Mouse (Mus musculus): Measurements from ENCODE around the gene Gm44973. TPM values are rescaled to one million over a fixed set of nuclear protein-coding genes. Genes with fewer than 3 reads are reported as not detected.

Gm44973 gene
- polyA plus RNA-seq (2015; fragmentation: Nextera tagmentation; extraction: Ambion mirVana) = 1.4 and 1.8 TPM in 2 replicates

- ATAC-seq (ENCODE audit: low FRiP score) = peak; percentile 78
- H3K4me2 ChIP-seq = peak within 1 kb of the TSS; percentile 61
- H3K9me3 ChIP-seq = no peaks in the 10 kb centered on the region
- H3K4me3 ChIP-seq = peak within 1 kb of the TSS; percentile 71
- no peaks in the 10 kb centered on the region for H3K27me3 ChIP-seq
- H3K27ac ChIP-seq = peak within 1 kb of the TSS; percentile 99
- H3K9ac ChIP-seq = peak within 1 kb of the TSS; percentile 80
- under 1% methylated on average over 54 of the region's 76 CpGs for WGBS
- H3K36me3 ChIP-seq = peaks cover 31% of the 10 kb centered on the region
- H3K4me1 ChIP-seq (replicated peaks) = peaks cover 15% of the 10 kb centered on the region
Measured at GRCm38 (mm10) chr7:5015118-5016001, at the start of gene Gm44973. Gm44973 (plus strand) TSS chr7:5015496.

- no peak for ATAC-seq (ENCODE audit: low FRiP score)
- Histone ChIP-seq H3K9ac (no peak within 1 kb of the TSS), H3K27ac (no peak within 1 kb of the TSS), H3K27me3 (0 out of 2 replicates have a peak, but pooled peaks cover 4% of the 10 kb centered on the region), H3K36me3 (no peaks in the 10 kb centered on the region), H3K9me3 (no peaks in the 10 kb centered on the region), H3K4me1 (replicated peaks) (no peaks in the 10 kb centered on the region), H3K4me3 (no peak within 1 kb of the TSS), H3K4me2 (no peak within 1 kb of the TSS)
- WGBS = 47% methylated on average over 6 of the region's 6 CpGs
Measured at GRCm38 (mm10) chr7:4971068-4971467, 44.2 kb upstream of the Gm44973 start, which contains the start of gene Sbk3. Sbk3 (minus strand) TSS chr7:4971168.

GRCm38 (mm10) chr7:4971710-4972109 is 43.6 kb upstream of the Gm44973 start:
- H3K4me1 ChIP-seq (replicated peaks) = no peaks in the 10 kb centered on the region
- H3K27me3 ChIP-seq = no peaks in the 10 kb centered on the region
- 29% methylated on average over 7 of the region's 7 CpGs for WGBS
- H3K4me2 ChIP-seq = no peak overlapping the region
- no peak overlapping the region for H3K9ac ChIP-seq
- ATAC-seq (ENCODE audit: low FRiP score) = no peak
- no peak overlapping the region for H3K4me3 ChIP-seq
- no peak overlapping the region for H3K27ac ChIP-seq
- H3K36me3 ChIP-seq = no peaks in the 10 kb centered on the region
- H3K9me3 ChIP-seq = no peaks in the 10 kb centered on the region

- Histone ChIP-seq H3K9me3 (no peaks in the 10 kb centered on the region), H3K4me3 (no peak overlapping the region), H3K27me3 (no peaks in the 10 kb centered on the region), H3K9ac (no peak overlapping the region), H3K4me2 (no peak overlapping the region), H3K4me1 (replicated peaks) (no peaks in the 10 kb centered on the region), H3K27ac (no peak overlapping the region), H3K36me3 (no peaks in the 10 kb centered on the region)
- ATAC-seq (ENCODE audit: low FRiP score) = no peak
- WGBS = 83% methylated on average over 18 of the region's 18 CpGs
Measured at GRCm38 (mm10) chr7:4972321-4973047, 42.8 kb upstream of the Gm44973 start.

GRCm38 (mm10) chr7:4975455-4975854 is 39.8 kb upstream of the Gm44973 start:
- no peaks in the 10 kb centered on the region for H3K36me3 ChIP-seq
- no peaks in the 10 kb centered on the region for H3K9me3 ChIP-seq
- WGBS = 72% methylated on average over 4 of the region's 4 CpGs
- ATAC-seq (ENCODE audit: low FRiP score) = no peak
- no peak overlapping the region for H3K27ac ChIP-seq
- H3K4me1 ChIP-seq (replicated peaks) = no peaks in the 10 kb centered on the region
- no peaks in the 10 kb centered on the region for H3K27me3 ChIP-seq
- no peak overlapping the region for H3K4me3 ChIP-seq
- 0 out of 2 replicates have a peak overlapping the region, but pooled peaks have one; percentile 2 for H3K9ac ChIP-seq
- H3K4me2 ChIP-seq = no peak overlapping the region

GRCm38 (mm10) chr7:4976832-4977231 is 38.5 kb upstream of the Gm44973 start:
- no peaks in the 10 kb centered on the region for H3K4me1 ChIP-seq (replicated peaks)
- WGBS = 94% methylated on average over 7 of the region's 7 CpGs
- H3K4me2 ChIP-seq = no peak overlapping the region
- H3K9me3 ChIP-seq = no peaks in the 10 kb centered on the region
- no peak overlapping the region for H3K4me3 ChIP-seq
- no peaks in the 10 kb centered on the region for H3K36me3 ChIP-seq
- no peak overlapping the region for H3K9ac ChIP-seq
- H3K27me3 ChIP-seq = no peaks in the 10 kb centered on the region
- no peak overlapping the region for H3K27ac ChIP-seq
- no peak for ATAC-seq (ENCODE audit: low FRiP score)

GRCm38 (mm10) chr7:4988250-4988649 is 27.0 kb upstream of the Gm44973 start:
- no peak overlapping the region for H3K4me3 ChIP-seq
- no peak for ATAC-seq (ENCODE audit: low FRiP score)
- H3K4me2 ChIP-seq = no peak overlapping the region
- no peak overlapping the region for H3K27ac ChIP-seq
- H3K9me3 ChIP-seq = peaks cover 7% of the 10 kb centered on the region
- H3K4me1 ChIP-seq (replicated peaks) = peaks cover 6% of the 10 kb centered on the region
- H3K36me3 ChIP-seq = peaks cover 28% of the 10 kb centered on the region
- 70% methylated on average over 2 of the region's 2 CpGs for WGBS
- H3K9ac ChIP-seq = no peak overlapping the region
- H3K27me3 ChIP-seq = peaks cover 15% of the 10 kb centered on the region

GRCm38 (mm10) chr7:4993347-4993998 is 21.8 kb upstream of the Gm44973 start:
- 30% methylated on average over 54 of the region's 55 CpGs for WGBS
- H3K4me3 ChIP-seq = peak overlapping the region; percentile 82
- H3K27ac ChIP-seq = no peak overlapping the region
- H3K27me3 ChIP-seq = peaks cover 16% of the 10 kb centered on the region
- peaks cover 7% of the 10 kb centered on the region for H3K9me3 ChIP-seq
- H3K36me3 ChIP-seq = peaks cover 38% of the 10 kb centered on the region
- ATAC-seq (ENCODE audit: low FRiP score) = no peak
- H3K4me2 ChIP-seq = peak overlapping the region; percentile 95
- peaks cover 37% of the 10 kb centered on the region for H3K4me1 ChIP-seq (replicated peaks)
- peak overlapping the region; percentile 93 for H3K9ac ChIP-seq

- H3K36me3 ChIP-seq = peaks cover 38% of the 10 kb centered on the region
- H3K4me1 ChIP-seq (replicated peaks) = peaks cover 37% of the 10 kb centered on the region
- H3K9me3 ChIP-seq = peaks cover 7% of the 10 kb centered on the region
- peak overlapping the region; percentile 82 for H3K4me3 ChIP-seq
- WGBS = 47% methylated on average over 59 of the region's 59 CpGs
- peaks cover 16% of the 10 kb centered on the region for H3K27me3 ChIP-seq
- no peak overlapping the region for H3K27ac ChIP-seq
- no peak for ATAC-seq (ENCODE audit: low FRiP score)
- peak overlapping the region; percentile 93 for H3K9ac ChIP-seq
- H3K4me2 ChIP-seq = peak overlapping the region; percentile 95
Measured at GRCm38 (mm10) chr7:4993999-4994788, 21.1 kb upstream of the Gm44973 start.

- ATAC-seq (ENCODE audit: low FRiP score) = no peak
- H3K36me3 ChIP-seq = peaks cover 37% of the 10 kb centered on the region
- H3K27ac ChIP-seq = peak overlapping the region; percentile 86
- peaks cover 3% of the 10 kb centered on the region; the same call in 1 of the 2 replicates for H3K9me3 ChIP-seq
- H3K4me3 ChIP-seq = peak overlapping the region; percentile 82
- peak overlapping the region; percentile 95 for H3K4me2 ChIP-seq
- peaks cover 37% of the 10 kb centered on the region for H3K4me1 ChIP-seq (replicated peaks)
- H3K27me3 ChIP-seq = peaks cover 16% of the 10 kb centered on the region
- peak overlapping the region; percentile 93 for H3K9ac ChIP-seq
- WGBS = 8% methylated on average over 19 of the region's 19 CpGs
Measured at GRCm38 (mm10) chr7:4995268-4996002, 19.9 kb upstream of the Gm44973 start.

Measured in hindbrain, embryonic 13.5 days (tissue).